Mouse (Mus musculus): ENCODE results near the gene Dhx16. TPM values are rescaled to one million over a fixed set of nuclear protein-coding genes. Genes with fewer than 3 reads are reported as not detected.

The Dhx16 gene
- polyA plus RNA-seq, 1 experiment: 70.1 TPM

- Histone ChIP-seq H3K4me3 (replicated peaks; ENCODE audit: extremely low read depth, low read depth, low read length) (no peak overlapping the region), H3K4me1 (ENCODE audit: control insufficient read depth, insufficient read depth, low read length) (peaks cover 6% of the 10 kb centered on the region)
- TF ChIP-seq CTCF (IDR thresholded peaks at IDR 0.05; ENCODE audit: insufficient read depth, low read length) (no peak), POLR2A (IDR thresholded peaks at IDR 0.05; ENCODE audit: borderline replicate concordance, extremely low read depth, low read depth, low read length) (no peak)
- DNase-seq: no peak
- WGBS: 94% methylated on average over 14 of the region's 14 CpGs
Measured at GRCm38 (mm10) chr17:35883777-35884176, 4.2 kb downstream of the Dhx16 start.

GRCm38 (mm10) chr17:35887725-35888124, 8.1 kb downstream of the Dhx16 start:
- TF ChIP-seq POLR2A (IDR thresholded peaks at IDR 0.05; ENCODE audit: borderline replicate concordance, extremely low read depth, low read depth, low read length) (no peak), CTCF (IDR thresholded peaks at IDR 0.05; ENCODE audit: insufficient read depth, low read length) (no peak)
- WGBS: 74% methylated on average over 16 of the region's 17 CpGs

GRCm38 (mm10) chr17:35896781-35897643, 17.4 kb downstream of the Dhx16 start, which contains the start of gene 2310061I04Rik:
TSS of gene 2310061I04Rik (minus strand) at chr17:35897431.
- Histone ChIP-seq H3K4me1 (ENCODE audit: control insufficient read depth, insufficient read depth, low read length) (peaks cover 7% of the 10 kb centered on the region; the same call in 1 of the 2 replicates), H3K4me3 (replicated peaks; ENCODE audit: extremely low read depth, low read depth, low read length) (peak within 1 kb of the TSS; percentile 79)
- 1% methylated on average over 86 of the region's 86 CpGs for WGBS
- TF ChIP-seq CTCF (IDR thresholded peaks at IDR 0.05; ENCODE audit: insufficient read depth, low read length) (no peak), POLR2A (IDR thresholded peaks at IDR 0.05; ENCODE audit: borderline replicate concordance, extremely low read depth, low read depth, low read length) (no peak)
- peak; percentile 80 for DNase-seq

More at GRCm38 (mm10) chr17:35887725-35888124, 8.1 kb downstream of the Dhx16 start:
- Histone ChIP-seq H3K4me3 (replicated peaks; ENCODE audit: extremely low read depth, low read depth, low read length) (no peak overlapping the region), H3K4me1 (ENCODE audit: control insufficient read depth, insufficient read depth, low read length) (no peaks in the 10 kb centered on the region)
- DNase-seq: no peak

- no peak for TF ChIP-seq CTCF (IDR thresholded peaks at IDR 0.05; ENCODE audit: insufficient read depth, low read length)
- TF ChIP-seq POLR2A (IDR thresholded peaks at IDR 0.05; ENCODE audit: borderline replicate concordance, extremely low read depth, low read depth, low read length): no peak
- no peak for DNase-seq
- Histone ChIP-seq H3K4me1 (ENCODE audit: control insufficient read depth, insufficient read depth, low read length) (peaks cover 7% of the 10 kb centered on the region; the same call in 1 of the 2 replicates), H3K4me3 (replicated peaks; ENCODE audit: extremely low read depth, low read depth, low read length) (no peak overlapping the region)
- WGBS: 43% methylated on average over 23 of the region's 23 CpGs
Measured at GRCm38 (mm10) chr17:35897644-35898573, 18.3 kb downstream of the Dhx16 start.

GRCm38 (mm10) chr17:35900636-35901035, 21.0 kb downstream of the Dhx16 start:
- TF ChIP-seq POLR2A (IDR thresholded peaks at IDR 0.05; ENCODE audit: borderline replicate concordance, extremely low read depth, low read depth, low read length): no peak
- no peak for DNase-seq
- H3K4me3 ChIP-seq (replicated peaks; ENCODE audit: extremely low read depth, low read depth, low read length): no peak overlapping the region
- WGBS: 78% methylated on average over 3 of the region's 3 CpGs
- H3K4me1 ChIP-seq (ENCODE audit: control insufficient read depth, insufficient read depth, low read length): peaks cover 11% of the 10 kb centered on the region; the same call in 1 of the 2 replicates

GRCm38 (mm10) chr17:35903343-35903991, 23.8 kb downstream of the Dhx16 start:
- DNase-seq: peak; percentile 80

GRCm38 (mm10) chr17:35903992-35904355, 24.4 kb downstream of the Dhx16 start:
- WGBS: 30% methylated on average over 4 of the region's 4 CpGs
- DNase-seq: no peak
- TF ChIP-seq POLR2A (IDR thresholded peaks at IDR 0.05; ENCODE audit: borderline replicate concordance, extremely low read depth, low read depth, low read length) (no peak), CTCF (IDR thresholded peaks at IDR 0.05; ENCODE audit: insufficient read depth, low read length) (no peak)
- Histone ChIP-seq H3K4me3 (replicated peaks; ENCODE audit: extremely low read depth, low read depth, low read length) (no peak overlapping the region), H3K4me1 (ENCODE audit: control insufficient read depth, insufficient read depth, low read length) (peaks cover 5% of the 10 kb centered on the region; the same call in 1 of the 2 replicates)

More at GRCm38 (mm10) chr17:35903343-35903991, 23.8 kb downstream of the Dhx16 start:
- Histone ChIP-seq H3K4me1 (ENCODE audit: control insufficient read depth, insufficient read depth, low read length) (peaks cover 5% of the 10 kb centered on the region; the same call in 1 of the 2 replicates), H3K4me3 (replicated peaks; ENCODE audit: extremely low read depth, low read depth, low read length) (no peak overlapping the region)
- TF ChIP-seq POLR2A (IDR thresholded peaks at IDR 0.05; ENCODE audit: borderline replicate concordance, extremely low read depth, low read depth, low read length): no peak
- no peak for TF ChIP-seq CTCF (IDR thresholded peaks at IDR 0.05; ENCODE audit: insufficient read depth, low read length)
- WGBS: 63% methylated on average over 9 of the region's 9 CpGs

- Histone ChIP-seq H3K4me1 (ENCODE audit: control insufficient read depth, insufficient read depth, low read length) (peaks cover 13% of the 10 kb centered on the region), H3K4me3 (replicated peaks; ENCODE audit: extremely low read depth, low read depth, low read length) (no peak overlapping the region)
- TF ChIP-seq POLR2A (IDR thresholded peaks at IDR 0.05; ENCODE audit: borderline replicate concordance, extremely low read depth, low read depth, low read length): no peak
- no peak for TF ChIP-seq CTCF (IDR thresholded peaks at IDR 0.05; ENCODE audit: insufficient read depth, low read length)
- 93% methylated on average over 1 of the region's 1 CpGs for WGBS
- DNase-seq: no peak
Measured at GRCm38 (mm10) chr17:35905587-35905986, 26.0 kb downstream of the Dhx16 start.

- Histone ChIP-seq H3K4me3 (replicated peaks; ENCODE audit: extremely low read depth, low read depth, low read length) (no peak overlapping the region), H3K4me1 (ENCODE audit: control insufficient read depth, insufficient read depth, low read length) (peaks cover 13% of the 10 kb centered on the region)
- TF ChIP-seq POLR2A (IDR thresholded peaks at IDR 0.05; ENCODE audit: borderline replicate concordance, extremely low read depth, low read depth, low read length): no peak
- no peak for TF ChIP-seq CTCF (IDR thresholded peaks at IDR 0.05; ENCODE audit: insufficient read depth, low read length)
- DNase-seq: no peak
- WGBS: 49% methylated on average over 2 of the region's 2 CpGs
Measured at GRCm38 (mm10) chr17:35907609-35908008, 28.0 kb downstream of the Dhx16 start.
